Mouse (Mus musculus): ENCODE results near the gene Gm47985.

Gm47985 gene

GRCm38 (mm10) chr1:151219045-151219444 lies 36.7 kb downstream of the Gm47985 start:
- no peak for DNase-seq (ENCODE audit: low spot score)

GRCm38 (mm10) chr1:151220098-151220497 lies 37.8 kb downstream of the Gm47985 start:
- DNase-seq (ENCODE audit: low spot score), result no peak

- no peak for DNase-seq (ENCODE audit: low spot score)
These were observed 40.4 kb downstream of the Gm47985 start for GRCm38 (mm10) chr1:151222561-151223267.

- no peak for DNase-seq (ENCODE audit: low spot score)
These were observed 41.0 kb downstream of the Gm47985 start for GRCm38 (mm10) chr1:151223377-151223776.

GRCm38 (mm10) chr1:151224536-151224935 lies 42.2 kb downstream of the Gm47985 start:
- DNase-seq (ENCODE audit: low spot score), result no peak

- no peak for DNase-seq (ENCODE audit: low spot score)
These were observed 45.2 kb downstream of the Gm47985 start for GRCm38 (mm10) chr1:151227506-151227905.

- DNase-seq (ENCODE audit: low spot score), result no peak
These were observed 46.1 kb downstream of the Gm47985 start for GRCm38 (mm10) chr1:151228320-151228989.

- DNase-seq (ENCODE audit: low spot score), result no peak
These were observed 50.0 kb downstream of the Gm47985 start for GRCm38 (mm10) chr1:151232346-151232745.

- DNase-seq (ENCODE audit: low spot score), result no peak
These were observed 51.4 kb downstream of the Gm47985 start for GRCm38 (mm10) chr1:151233756-151234155.

Measured in urinary bladder, postnatal 10 days (tissue).